ENCODE assay signal across 16 mouse cellular contexts in genomic region chr13:19482198-19482597, GRCm38 (mm10).
"Had no signal": no experiment of that assay in that cellular context is flagged by ENCODE, and none has a peak within 500 bp of the region (broad histone marks: within the 10 kb centered on the region; RNA-seq: fewer than 3 reads in every experiment).

No protein-coding gene starts in this region.

- H3K9me3 ChIP-seq: neural tube, embryonic 12.5 days; neural tube, embryonic 13.5 days; neural tube, embryonic 15.5 days; stomach, embryonic 15.5 days had no signal

- H3K4me1 ChIP-seq: neural tube, embryonic 12.5 days; neural tube, embryonic 13.5 days; neural tube, embryonic 15.5 days; stomach, embryonic 15.5 days had no signal

- H3K27me3 ChIP-seq: neural tube, embryonic 12.5 days; neural tube, embryonic 13.5 days; neural tube, embryonic 15.5 days; stomach, embryonic 15.5 days had no signal

- H3K36me3 ChIP-seq: neural tube, embryonic 12.5 days; neural tube, embryonic 13.5 days; neural tube, embryonic 15.5 days; stomach, embryonic 15.5 days had no signal

- H3K4me2 ChIP-seq: neural tube, embryonic 12.5 days; neural tube, embryonic 13.5 days; neural tube, embryonic 15.5 days; stomach, embryonic 15.5 days had no signal

- H3K4me3 ChIP-seq: neural tube, embryonic 12.5 days; neural tube, embryonic 13.5 days; neural tube, embryonic 15.5 days; stomach, embryonic 15.5 days had no signal

- H3K9ac ChIP-seq: neural tube, embryonic 12.5 days; neural tube, embryonic 13.5 days; neural tube, embryonic 15.5 days; stomach, embryonic 15.5 days had no signal

- H3K27ac ChIP-seq: neural tube, embryonic 12.5 days; neural tube, embryonic 13.5 days; neural tube, embryonic 15.5 days; stomach, embryonic 15.5 days; stomach, postnatal 0 days had no signal

- DNase-seq: retina, postnatal 1 day; right cerebral cortex, adult 18-20 months; right cerebral cortex, postnatal 14 days; right cerebral cortex, postnatal 25 days; right cerebral cortex, postnatal 4 days; spleen, adult 18-20 months; thymus, adult 18-20 months; thymus, adult 2 months; thymus, postnatal 14 days; thymus, postnatal 36 days; thymus, postnatal 4 days had no signal
